In genomic region chr1:33672514-33672913, GRCm38 (mm10) we compare ENCODE assay signal across 8 mouse cellular contexts. TPM values are rescaled to one million over a fixed set of nuclear protein-coding genes. Genes with fewer than 3 reads are reported as not detected.
DNase-seq lines count a peak whose midpoint lies in the region; ATAC-seq and TF ChIP-seq lines count a peak whose summit lies in the region.

No protein-coding gene starts in this region.

- ATAC-seq in limb, embryonic 11.5 days (ENCODE audit: insufficient number of reproducible peaks, low FRiP score, low TSS enrichment, low read depth): no peak

- TF ChIP-seq POLR2A in thymus, adult 2 months (IDR thresholded peaks at IDR 0.05; ENCODE audit: control insufficient read depth, extremely low read depth, insufficient read depth, low read length, poor library complexity): no peak

- H3K27me3 ChIP-seq in thymus, adult 2 months (ENCODE audit: control insufficient read depth, insufficient read depth, low read length): no peaks in the 10 kb centered on the region
- H3K27me3 ChIP-seq in limb, embryonic 11.5 days (ENCODE audit: control insufficient read depth, insufficient read depth, low read length): no peaks in the 10 kb centered on the region

- WGBS in thymus, adult 2 months: 38% methylated on average over 3 of the region's 3 CpGs
- 29% methylated on average over 3 of the region's 3 CpGs for WGBS in limb, embryonic 11.5 days

- H3K36me3 ChIP-seq in thymus, adult 2 months (ENCODE audit: control insufficient read depth, insufficient read depth, low read length): no peaks in the 10 kb centered on the region
- H3K36me3 ChIP-seq in limb, embryonic 11.5 days (ENCODE audit: control insufficient read depth, insufficient read depth, low read length): no peaks in the 10 kb centered on the region

- TF ChIP-seq CTCF in thymus, adult 2 months (IDR thresholded peaks at IDR 0.05; ENCODE audit: borderline replicate concordance, control insufficient read depth, extremely low read depth, insufficient read depth, low read length, poor library complexity): no peak

- H3K4me2 ChIP-seq in limb, embryonic 11.5 days (ENCODE audit: low read depth, severe bottlenecking): no peak overlapping the region

- intact Hi-C loops in heart, postnatal 36 days (cut with DNase I): loop anchor here (2.0 to 10.0 kb wide), 3 partner anchors 48 to 232 kb away; partner anchors contain the start of genes Bend6 and Dst

- H3K4me3 ChIP-seq in thymus, adult 2 months (ENCODE audit: control insufficient read depth, insufficient read depth, low read length): no peak overlapping the region
- no peak overlapping the region for H3K4me3 ChIP-seq in limb, embryonic 11.5 days (ENCODE audit: low read depth, low read length)

- no peak overlapping the region for H3K9ac ChIP-seq in limb, embryonic 11.5 days (ENCODE audit: low read length)

- peak; percentile 82 for DNase-seq in heart, adult 11 months
- DNase-seq in heart, postnatal 36 days: no peak
- DNase-seq in thymus, adult 2 months: peak; percentile 18
- no peak for DNase-seq in thymus, adult 18-20 months
- peak; percentile 69 for DNase-seq in embryo, embryonic 10.5 days (ENCODE audit: low spot score)
- DNase-seq in limb, embryonic 11.5 days (ENCODE audit: low spot score): peak; percentile 44
- DNase-seq in right cerebral cortex, postnatal 14 days: peak; percentile 51
- DNase-seq in urinary bladder, postnatal 4 days (ENCODE audit: low spot score in 2 of 2): no peak

- H3K27ac ChIP-seq in thymus, adult 2 months (ENCODE audit: control insufficient read depth, insufficient read depth, low read length): no peak overlapping the region
- no peak overlapping the region for H3K27ac ChIP-seq in limb, embryonic 11.5 days (replicated peaks; ENCODE audit: low read depth, low read length)

- no peaks in the 10 kb centered on the region for H3K4me1 ChIP-seq in thymus, adult 2 months (replicated peaks; ENCODE audit: control insufficient read depth, insufficient read depth, low read length)
- H3K4me1 ChIP-seq in limb, embryonic 11.5 days (ENCODE audit: control insufficient read depth, insufficient read depth, low read length): no peaks in the 10 kb centered on the region

- H3K9me3 ChIP-seq in limb, embryonic 11.5 days (ENCODE audit: control insufficient read depth, low read length): no peaks in the 10 kb centered on the region

RNA-seq across cellular contexts. Expression of gene Prim2, which starts 2.9 kb away (rescaled TPM):
- 1 to 10 TPM; 2.4 TPM for total RNA-seq in heart, postnatal 36 days (2021)
- 16.2 and 18.6 TPM in 2 replicates for polyA plus RNA-seq in thymus, adult 2 months (2012; rRNA removed)
- polyA plus RNA-seq in limb, embryonic 11.5 days (2014; fragmentation: Nextera tagmentation; extraction: Ambion mirVana): 50.5 and 52.2 TPM in 2 replicates

RNA-seq across cellular contexts. Expression of gene Rab23, which starts 47.2 kb away (rescaled TPM):
- 1 to 10 TPM; 6.2 to 6.3 TPM for total RNA-seq in heart, postnatal 36 days (2021)
- 3.4 and 4.9 TPM in 2 replicates for polyA plus RNA-seq in thymus, adult 2 months (2012; rRNA removed)
- polyA plus RNA-seq in limb, embryonic 11.5 days (2014; fragmentation: Nextera tagmentation; extraction: Ambion mirVana): 27.1 and 35.6 TPM in 2 replicates

Comparison
In these comparisons a context has a peak if more than half of its experiments do, and no peak if none do; other contexts are left out.
1. DNase-seq: peak in heart, adult 11 months (single experiment), thymus, adult 2 months (single experiment), embryo, embryonic 10.5 days (single experiment), limb, embryonic 11.5 days (single experiment) and right cerebral cortex, postnatal 14 days (single experiment); none in heart, postnatal 36 days (0 of 2), thymus, adult 18-20 months (0 of 2) and urinary bladder, postnatal 4 days (0 of 2).